Mouse (Mus musculus): Measurements from ENCODE around the gene Socs5. TPM values are rescaled to one million over a fixed set of nuclear protein-coding genes. Genes with fewer than 3 reads are reported as not detected.
A peak's percentile ranks its signal among the peaks of the same experiment; 100 is the strongest.

Socs5 gene
- total RNA-seq, 2 experiments from 2014 or later = 106 to 111 TPM

GRCm38 (mm10) chr17:87118966-87119526, 11.6 kb downstream of the Socs5 start:
- no peak overlapping the region for H3K4me3 ChIP-seq
- no peak for DNase-seq (ENCODE audit: low spot score in 2 of 2)
- TF ChIP-seq CTCF (conservative IDR thresholded peaks at IDR 0.05) = no peak
- H3K27ac ChIP-seq = no peak overlapping the region

DNA sequence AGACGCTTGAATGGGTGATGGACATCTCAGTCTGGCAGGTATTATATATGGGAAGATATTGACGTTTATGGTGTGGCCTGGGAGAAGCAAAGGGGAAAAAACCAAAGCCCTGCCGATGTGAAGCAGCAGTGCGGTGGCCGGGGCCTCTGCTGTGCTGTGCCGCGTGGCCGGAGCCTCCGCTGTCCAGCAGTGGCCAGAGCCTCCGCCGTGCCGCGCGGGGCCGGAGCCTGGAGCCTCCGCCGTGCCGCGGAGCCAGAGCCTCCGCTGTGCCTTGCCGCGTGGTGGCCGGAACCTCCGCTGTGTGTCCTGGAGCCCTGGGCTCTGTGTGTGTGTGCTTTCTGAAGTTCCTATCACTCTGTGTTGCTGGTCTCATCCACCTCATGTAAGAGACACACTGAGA, 17.9 kb downstream of the Socs5 start:
- DNase-seq (ENCODE audit: low spot score in 2 of 2) = no peak
- Histone ChIP-seq H3K4me3 (peak overlapping the region; percentile 27), H3K27ac (no peak overlapping the region)
- TF ChIP-seq CTCF (conservative IDR thresholded peaks at IDR 0.05) = no peak

DNA sequence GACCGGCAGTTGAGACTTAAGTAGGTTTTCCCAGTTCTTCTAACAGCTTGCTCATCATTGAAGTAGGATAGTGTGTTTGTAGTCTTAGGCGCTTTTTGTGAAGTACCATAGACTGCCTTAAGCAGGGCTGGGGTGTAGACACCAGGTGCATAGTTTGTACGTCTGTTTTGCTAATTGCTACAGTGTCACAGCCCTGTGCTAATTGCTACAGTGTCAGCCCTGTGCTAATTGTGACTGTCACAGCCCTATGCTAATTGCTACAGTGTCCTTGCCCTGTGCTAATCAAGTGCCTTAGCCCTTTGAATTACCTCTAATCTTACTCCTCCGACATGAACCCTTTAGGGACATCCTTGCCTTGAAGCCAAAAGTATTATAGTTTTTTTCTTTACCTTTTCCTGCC, 24.8 kb downstream of the Socs5 start:
- H3K27ac ChIP-seq = no peak overlapping the region
- no peak for DNase-seq (ENCODE audit: low spot score in 2 of 2)
- no peak overlapping the region for H3K4me3 ChIP-seq
- TF ChIP-seq CTCF (conservative IDR thresholded peaks at IDR 0.05) = no peak

GRCm38 (mm10) chr17:87133823-87134222, 26.3 kb downstream of the Socs5 start:
- Histone ChIP-seq H3K4me3 (no peak overlapping the region), H3K27ac (no peak overlapping the region)
- TF ChIP-seq CTCF (conservative IDR thresholded peaks at IDR 0.05) = peak; percentile 49
- no peak for DNase-seq (ENCODE audit: low spot score in 2 of 2)

- no peak for TF ChIP-seq CTCF (conservative IDR thresholded peaks at IDR 0.05)
- no peak overlapping the region for H3K27ac ChIP-seq
Measured at GRCm38 (mm10) chr17:87134631-87135030, 27.2 kb downstream of the Socs5 start.

GRCm38 (mm10) chr17:87135741-87136140, 28.3 kb downstream of the Socs5 start:
- DNase-seq (ENCODE audit: low spot score in 2 of 2) = no peak
- no peak overlapping the region for H3K27ac ChIP-seq
- H3K4me3 ChIP-seq = no peak overlapping the region
- no peak for TF ChIP-seq CTCF (conservative IDR thresholded peaks at IDR 0.05)

More at GRCm38 (mm10) chr17:87134631-87135030, 27.2 kb downstream of the Socs5 start:
- no peak for DNase-seq (ENCODE audit: low spot score in 2 of 2)
- no peak overlapping the region for H3K4me3 ChIP-seq

DNA sequence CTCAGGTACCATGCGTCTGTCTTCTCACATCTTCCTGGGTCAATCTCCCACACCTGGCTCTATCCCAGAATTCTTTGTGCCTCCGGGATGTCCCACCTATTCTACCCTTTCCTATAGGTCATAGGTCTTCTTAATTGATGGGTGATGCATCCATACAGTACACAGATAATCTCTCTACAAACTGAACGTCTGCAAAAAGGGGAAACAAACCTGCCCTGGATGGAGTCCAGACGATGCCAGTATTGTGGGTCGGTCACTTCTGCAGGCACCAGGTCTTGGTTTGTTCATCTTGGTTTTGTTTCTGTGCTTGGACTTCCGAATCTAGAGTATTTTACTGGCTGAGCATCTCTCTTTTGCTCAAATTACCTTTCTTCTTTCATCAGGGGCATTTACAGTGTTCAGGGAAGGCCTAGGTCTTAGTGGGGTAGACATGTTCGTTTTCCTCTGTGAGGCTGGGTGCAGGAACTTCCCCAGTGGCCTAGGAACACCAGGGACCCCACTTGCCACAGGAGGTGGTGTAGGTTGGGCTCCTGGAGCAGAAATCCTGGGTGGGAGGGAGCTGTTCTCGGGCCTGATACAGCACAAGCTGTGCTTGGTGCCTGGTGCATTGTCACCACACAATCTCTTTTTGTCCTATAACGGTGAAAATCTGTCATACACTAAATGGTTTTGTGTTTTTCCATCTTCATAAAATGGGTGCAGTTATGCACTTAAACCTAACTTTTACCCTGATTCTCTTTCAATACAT, 33.9 kb downstream of the Socs5 start:
- peak overlapping the region; percentile 72 for H3K27ac ChIP-seq
- TF ChIP-seq CTCF (conservative IDR thresholded peaks at IDR 0.05) = no peak; the same call in 1 of the 2 replicates
- DNase-seq (ENCODE audit: low spot score in 2 of 2) = peak; percentile 23 to 31
- no peak overlapping the region for H3K4me3 ChIP-seq

GRCm38 (mm10) chr17:87142271-87142670, 34.8 kb downstream of the Socs5 start:
- DNase-seq (ENCODE audit: low spot score in 2 of 2) = no peak
- peak overlapping the region; percentile 72 for H3K27ac ChIP-seq
- no peak overlapping the region for H3K4me3 ChIP-seq
- TF ChIP-seq CTCF (conservative IDR thresholded peaks at IDR 0.05) = no peak

GRCm38 (mm10) chr17:87143186-87143585, 35.7 kb downstream of the Socs5 start:
- TF ChIP-seq CTCF (conservative IDR thresholded peaks at IDR 0.05) = no peak
- H3K27ac ChIP-seq = no peak overlapping the region
- no peak overlapping the region for H3K4me3 ChIP-seq
- DNase-seq (ENCODE audit: low spot score in 2 of 2) = no peak

DNA sequence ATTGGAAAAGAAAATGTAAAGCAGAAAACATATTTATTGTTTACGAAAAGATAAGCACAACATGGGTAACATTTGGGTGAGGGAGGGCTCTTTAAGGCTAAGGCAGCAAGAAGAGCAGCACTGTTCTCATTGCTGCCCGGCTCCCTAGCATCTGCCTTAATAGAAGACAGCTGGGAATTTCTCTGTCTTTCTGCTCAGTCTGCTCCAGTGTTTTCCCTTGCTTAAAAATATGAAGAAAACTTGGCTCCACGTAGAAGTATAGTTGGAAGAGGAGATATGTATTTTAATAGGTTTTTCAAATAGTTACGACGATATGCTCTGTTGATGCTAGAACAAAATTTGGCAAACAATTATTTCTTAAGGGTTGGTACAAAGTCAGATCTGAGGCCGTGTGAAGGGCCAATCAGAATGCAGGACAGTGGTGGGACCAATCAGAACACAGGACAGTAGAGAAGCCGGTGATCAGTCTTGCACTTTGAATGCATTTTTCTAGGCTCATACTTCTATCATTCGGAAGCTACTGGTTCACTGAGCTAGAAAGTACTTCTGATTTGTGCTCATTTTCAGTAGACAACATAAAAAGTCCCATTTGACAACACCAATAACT, 39.0 kb downstream of the Socs5 start:
- TF ChIP-seq CTCF (conservative IDR thresholded peaks at IDR 0.05) = no peak
- no peak overlapping the region for H3K27ac ChIP-seq
- DNase-seq (ENCODE audit: low spot score in 2 of 2) = no peak
- H3K4me3 ChIP-seq = no peak overlapping the region

- H3K4me3 ChIP-seq = no peak overlapping the region
- DNase-seq (ENCODE audit: low spot score in 2 of 2) = no peak
- H3K27ac ChIP-seq = no peak overlapping the region
- TF ChIP-seq CTCF (conservative IDR thresholded peaks at IDR 0.05) = no peak
Measured at GRCm38 (mm10) chr17:87149762-87150161, 42.3 kb downstream of the Socs5 start.

DNA sequence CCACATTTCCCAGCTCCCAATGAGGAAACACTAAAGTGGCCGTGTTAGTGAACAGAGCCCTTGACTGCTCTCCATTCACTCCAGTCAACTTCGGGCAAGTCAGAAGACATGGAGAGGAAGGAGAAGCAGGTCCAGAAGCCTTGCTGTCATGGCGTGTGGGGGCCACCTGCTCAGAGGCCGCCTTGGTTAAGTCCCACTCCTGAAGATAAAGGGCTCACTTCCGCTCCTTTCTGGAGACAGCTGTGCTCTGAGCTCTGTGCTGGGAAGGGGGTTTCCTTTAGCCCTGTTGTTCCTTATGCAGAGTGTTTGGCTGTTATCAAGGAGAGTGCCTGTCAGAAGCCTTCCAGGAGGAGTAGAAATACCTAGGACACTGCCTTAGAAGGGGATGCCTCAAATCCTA, 45.5 kb downstream of the Socs5 start:
- H3K27ac ChIP-seq = no peak overlapping the region
- DNase-seq (ENCODE audit: low spot score in 2 of 2) = no peak
- TF ChIP-seq CTCF (conservative IDR thresholded peaks at IDR 0.05) = no peak
- no peak overlapping the region for H3K4me3 ChIP-seq

- Histone ChIP-seq H3K4me3 (no peak overlapping the region), H3K27ac (no peak overlapping the region)
- no peak for DNase-seq (ENCODE audit: low spot score in 2 of 2)
- no peak for TF ChIP-seq CTCF (conservative IDR thresholded peaks at IDR 0.05)
Measured at GRCm38 (mm10) chr17:87155664-87156063, 48.2 kb downstream of the Socs5 start.

DNA sequence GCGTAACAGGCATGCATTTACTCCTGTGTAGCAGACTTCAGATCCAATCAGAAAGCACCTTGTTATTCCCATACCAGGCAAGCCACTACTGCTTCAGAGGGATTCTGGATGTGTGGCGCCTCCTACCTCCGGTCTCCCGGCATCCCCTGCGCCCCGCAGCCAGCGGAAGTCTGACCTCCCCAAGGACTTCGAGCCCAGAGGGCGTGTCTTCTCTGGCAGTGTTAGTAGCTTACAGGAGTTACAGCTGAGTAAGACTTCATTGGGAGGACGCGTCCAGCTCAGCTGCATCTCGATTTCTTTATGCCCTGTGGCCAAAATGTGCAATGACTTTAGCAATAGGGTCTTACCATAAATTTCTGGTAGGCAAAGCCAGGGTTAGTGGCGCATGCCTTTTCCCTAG, 50.3 kb downstream of the Socs5 start:
- no peak for TF ChIP-seq CTCF (conservative IDR thresholded peaks at IDR 0.05)
- H3K27ac ChIP-seq = no peak overlapping the region
- no peak for DNase-seq (ENCODE audit: low spot score in 2 of 2)
- no peak overlapping the region for H3K4me3 ChIP-seq
